Mouse (Mus musculus): Measurements from ENCODE around the gene Olfr930. TPM values are rescaled to one million over a fixed set of nuclear protein-coding genes. Genes with fewer than 3 reads are reported as not detected.

Gene Olfr930
- total RNA-seq (2021): not detected

DNA sequence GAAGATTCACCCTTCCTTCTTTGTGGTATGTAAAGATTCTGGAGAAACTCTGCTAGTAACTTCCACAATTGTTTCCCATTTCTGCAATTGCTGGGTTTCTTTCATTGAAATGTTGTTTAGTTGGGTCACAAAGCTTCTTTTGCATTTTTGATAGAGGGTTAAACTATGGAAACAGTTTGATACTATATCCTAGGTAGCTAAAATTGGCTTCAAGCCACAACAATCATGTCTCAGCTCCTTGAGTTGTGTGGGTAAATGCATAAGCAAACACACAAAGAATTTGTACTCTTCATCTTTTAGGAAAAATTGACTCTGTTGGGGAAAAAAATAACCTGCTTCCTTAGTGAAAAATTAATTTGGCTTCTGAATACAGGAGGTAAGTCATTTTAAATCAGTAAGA, at the start of gene Olfr930:
Olfr930 (plus strand) TSS at position 301 of the 400 bp plus-strand sequence.
- DNase-seq: no peak
- intact Hi-C loops (cut with DNase I): no loop called here

DNA sequence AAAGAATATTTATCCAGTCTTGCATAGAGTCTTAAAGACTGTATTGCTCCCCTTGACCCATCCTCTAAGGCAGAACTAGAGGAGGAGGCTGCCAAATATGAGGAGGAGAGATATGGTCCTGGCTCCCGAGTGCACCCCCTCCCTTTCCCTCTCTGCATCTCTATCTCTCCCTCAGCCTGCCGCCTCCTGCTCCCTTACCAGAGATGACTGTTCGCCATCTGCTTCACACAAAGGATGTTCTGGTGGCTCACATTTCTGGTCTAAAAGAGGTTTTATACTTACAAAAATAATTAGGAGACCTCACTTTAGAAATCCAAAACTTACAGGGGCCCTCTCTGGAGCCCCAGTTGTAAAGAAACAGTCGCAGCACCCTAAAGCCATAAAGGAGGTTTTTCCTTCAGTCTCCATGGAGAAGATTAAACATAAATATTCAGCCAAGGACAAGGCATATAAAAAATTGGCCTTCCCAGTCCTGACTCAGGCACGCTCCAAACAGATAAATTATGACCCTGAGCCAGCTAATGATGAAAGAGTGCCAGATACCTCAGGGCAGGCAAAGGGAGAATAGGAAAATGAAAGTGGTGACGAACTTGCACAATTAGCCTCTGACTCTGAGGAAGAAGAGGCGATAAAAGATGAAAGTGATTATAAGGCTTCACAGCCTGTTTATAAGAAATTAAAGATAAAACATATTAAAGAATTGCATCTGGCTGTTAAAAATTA, 24.0 kb downstream of the Olfr930 start:
- intact Hi-C loops (cut with DNase I): no loop called here
- DNase-seq: no peak

DNA sequence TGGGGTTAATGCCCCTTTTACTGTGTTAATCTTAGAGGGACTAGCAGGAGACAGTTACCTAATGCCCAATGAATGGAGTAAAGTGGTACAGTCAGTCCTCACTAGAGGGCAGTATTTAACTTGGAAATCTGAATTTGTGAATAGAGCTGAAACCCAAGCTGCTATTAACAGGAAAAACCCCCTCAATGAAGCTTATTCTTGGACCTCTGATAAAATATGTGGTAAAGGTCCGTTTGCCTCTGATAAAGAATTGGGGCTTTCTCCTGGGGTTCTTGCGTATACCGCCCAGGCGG, 24.5 kb downstream of the Olfr930 start:
- intact Hi-C loops (cut with DNase I): no loop called here
- no peak for DNase-seq

DNA sequence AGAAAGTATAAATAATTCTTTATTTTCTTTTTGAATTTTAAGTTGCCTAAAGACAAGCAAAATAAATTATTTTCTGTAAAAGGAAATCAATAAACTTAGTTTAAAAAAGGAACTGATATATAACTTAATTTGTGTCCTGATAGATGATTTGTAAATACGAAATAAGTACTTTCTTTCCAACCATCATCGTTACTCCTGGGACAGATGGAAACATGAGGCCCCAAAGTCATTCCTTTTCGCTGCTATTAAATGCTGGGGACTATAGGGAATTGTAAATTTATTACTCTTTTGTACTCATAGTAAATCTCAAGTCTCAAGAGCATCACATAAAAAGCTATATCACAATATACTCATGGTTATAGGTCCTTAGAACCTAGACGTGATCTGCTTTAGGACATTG, 42.4 kb downstream of the Olfr930 start, which contains the start of gene Olfr933:
Olfr933 (plus strand) TSS at position 301 of the 400 bp plus-strand sequence.
- no peak for DNase-seq

More for the DNA sequence above, 42.4 kb downstream of the Olfr930 start, which contains the start of gene Olfr933:
- intact Hi-C loops (cut with DNase I): no loop called here

Other genes with a start within 250 kb of the Olfr930 start
- gene Olfr919, start 226.1 kb upstream of the Olfr930 start, total RNA-seq (2021): not detected
- 10 to 100 TPM; 28.7 to 36.1 TPM for gene Vwa5a, start 211.5 kb upstream of the Olfr930 start, total RNA-seq (2021)
- under 1 TPM; 0.06 to 0.08 TPM for gene Olfr920, start 177.5 kb upstream of the Olfr930 start, total RNA-seq (2021)
- gene Olfr921, start 156.7 kb upstream of the Olfr930 start, total RNA-seq (2021): not detected
- gene Olfr922, start 115.2 kb upstream of the Olfr930 start, total RNA-seq (2021): not detected
- gene Olfr923, start 103.3 kb upstream of the Olfr930 start, total RNA-seq (2021): not detected
- gene Olfr924, start 85.4 kb upstream of the Olfr930 start, total RNA-seq (2021): not detected
- gene Olfr26, start 74.7 kb upstream of the Olfr930 start, total RNA-seq (2021): not detected
- not detected for gene Olfr926, start 52.7 kb upstream of the Olfr930 start, total RNA-seq (2021)
- not detected for gene Olfr933, start 42.5 kb downstream of the Olfr930 start, total RNA-seq (2021)
- gene Olfr934, start 58.5 kb downstream of the Olfr930 start, total RNA-seq (2021): not detected
- not detected for gene Olfr935, start 69.9 kb downstream of the Olfr930 start, total RNA-seq (2021)
- not detected for gene Olfr146, start 93.6 kb downstream of the Olfr930 start, total RNA-seq (2021)
- not detected for gene Olfr937, start 135.1 kb downstream of the Olfr930 start, total RNA-seq (2021)
- gene Olfr938, start 149.1 kb downstream of the Olfr930 start, total RNA-seq (2021): not detected
- gene Olfr27, start 198.3 kb downstream of the Olfr930 start, total RNA-seq (2021): not detected
- not detected for gene Olfr943, start 236.5 kb downstream of the Olfr930 start, total RNA-seq (2021)

All from heart, postnatal 36 days (tissue).